Mouse (Mus musculus): ENCODE measurements around the gene Ttyh1. TPM values are rescaled to one million over a fixed set of nuclear protein-coding genes. Genes with fewer than 3 reads are reported as not detected.

Ttyh1 gene
- polyA plus RNA-seq, 1 experiment from 2014 or later: 4.3 TPM

- ATAC-seq (ENCODE audit: low FRiP score, low TSS enrichment) (peak; percentile 97), DNase-seq (ENCODE audit: low spot score) (peak; percentile 34)
- TF ChIP-seq CTCF (IDR thresholded peaks at IDR 0.05; ENCODE audit: low read depth) (no peak), EP300 (optimal IDR thresholded peaks at IDR 0.05) (no peak)
- peak overlapping the region; percentile 84 for H3K27ac ChIP-seq (replicated peaks)
- no peak overlapping the region for H3K4me2 ChIP-seq (replicated peaks; ENCODE audit: low read depth)
- WGBS: 50% methylated on average over 6 of the region's 6 CpGs
- no peak overlapping the region for H3K4me3 ChIP-seq (ENCODE audit: low read depth, low read length)
- H3K9me3 ChIP-seq (ENCODE audit: control insufficient read depth, low read length): no peaks in the 10 kb centered on the region
- H3K4me1 ChIP-seq (replicated peaks; ENCODE audit: control insufficient read depth, insufficient read depth): no peaks in the 10 kb centered on the region
- no peaks in the 10 kb centered on the region for H3K36me3 ChIP-seq (ENCODE audit: control insufficient read depth, insufficient read depth, low read length)
- no peak overlapping the region for H3K9ac ChIP-seq (ENCODE audit: low read length)
- H3K27me3 ChIP-seq (ENCODE audit: control insufficient read depth, insufficient read depth, low read length): no peaks in the 10 kb centered on the region
Measured at GRCm38 (mm10) chr7:4170193-4170938, 51.2 kb downstream of the Ttyh1 start.

- H3K4me2 ChIP-seq (replicated peaks; ENCODE audit: low read depth): no peak overlapping the region
- no peaks in the 10 kb centered on the region for H3K36me3 ChIP-seq (ENCODE audit: control insufficient read depth, insufficient read depth, low read length)
- H3K27me3 ChIP-seq (ENCODE audit: control insufficient read depth, insufficient read depth, low read length): no peaks in the 10 kb centered on the region
- TF ChIP-seq CTCF (IDR thresholded peaks at IDR 0.05; ENCODE audit: low read depth) (peak; percentile 48; the same call in 1 of the 2 replicates), EP300 (optimal IDR thresholded peaks at IDR 0.05) (no peak)
- 43% methylated on average over 3 of the region's 3 CpGs for WGBS
- no peak overlapping the region for H3K9ac ChIP-seq (ENCODE audit: low read length)
- DNase-seq (ENCODE audit: low spot score) (peak; percentile 76), ATAC-seq (ENCODE audit: low FRiP score, low TSS enrichment) (no peak)
- H3K9me3 ChIP-seq (ENCODE audit: control insufficient read depth, low read length): no peaks in the 10 kb centered on the region
- no peak overlapping the region for H3K4me3 ChIP-seq (ENCODE audit: low read depth, low read length)
- no peaks in the 10 kb centered on the region for H3K4me1 ChIP-seq (replicated peaks; ENCODE audit: control insufficient read depth, insufficient read depth)
- no peak overlapping the region for H3K27ac ChIP-seq (replicated peaks)
Measured at GRCm38 (mm10) chr7:4178438-4178837, 59.2 kb downstream of the Ttyh1 start.

Other genes starting within 250 kb of the Ttyh1 start
- 0.06 and 0.07 TPM in 2 replicates for gene Gm14548, start 221.3 kb upstream of the Ttyh1 start, polyA plus RNA-seq (2015; fragmentation: Nextera tagmentation; extraction: Ambion mirVana)
- gene Lilra6, start 203.9 kb upstream of the Ttyh1 start, polyA plus RNA-seq (2015; fragmentation: Nextera tagmentation; extraction: Ambion mirVana): 0.05 and 0.06 TPM in 2 replicates
- gene Lair1, start 56.2 kb upstream of the Ttyh1 start, polyA plus RNA-seq (2015; fragmentation: Nextera tagmentation; extraction: Ambion mirVana): 1.5 and 3.0 TPM in 2 replicates
- 14.7 and 20.1 TPM in 2 replicates for gene Leng8, start 17.6 kb downstream of the Ttyh1 start, polyA plus RNA-seq (2015; fragmentation: Nextera tagmentation; extraction: Ambion mirVana)
- 7.4 and 8.5 TPM in 2 replicates for gene Leng9, start 31.0 kb downstream of the Ttyh1 start, polyA plus RNA-seq (2015; fragmentation: Nextera tagmentation; extraction: Ambion mirVana)
- 119 and 121 TPM in 2 replicates for gene Cdc42ep5, start 45.5 kb downstream of the Ttyh1 start, polyA plus RNA-seq (2015; fragmentation: Nextera tagmentation; extraction: Ambion mirVana)
- gene Lilra5, start 118.3 kb downstream of the Ttyh1 start, polyA plus RNA-seq (2015; fragmentation: Nextera tagmentation; extraction: Ambion mirVana): 0.39 and 0.40 TPM in 2 replicates
- gene Ncr1, start 218.3 kb downstream of the Ttyh1 start, polyA plus RNA-seq (2015; fragmentation: Nextera tagmentation; extraction: Ambion mirVana): 0.08 TPM in 1 of 2 replicates, not detected in the other

Data from stomach, postnatal 0 days (tissue).